Mouse (Mus musculus): ENCODE results near the gene Kif3c.

GRCm38 (mm10) chr12:3441361-3441760 is 76.4 kb downstream of the Kif3c start:
- TF ChIP-seq CTCF (IDR thresholded peaks at IDR 0.05; ENCODE audit: extremely low read depth, insufficient read length, insufficient replicate concordance, low read depth, low read length) (no peak), POLR2A (IDR thresholded peaks at IDR 0.05; ENCODE audit: low read depth, low read length) (no peak)
